Mouse (Mus musculus): ENCODE measurements around the gene Rnf169.

- TF ChIP-seq CTCF (IDR thresholded peaks at IDR 0.05; ENCODE audit: low read depth) (no peak), EP300 (IDR thresholded peaks at IDR 0.05; ENCODE audit: low read depth) (no peak)
These were observed 11.1 kb downstream of the Rnf169 start for GRCm38 (mm10) chr7:99969151-99969550.
